Mouse (Mus musculus) bone marrow, adult 2 months (tissue): ENCODE measurements around the gene Rab3il1.

Experiments used
- CTCF ChIP-seq: fragments of 200-500 bp; IDR thresholded peaks from 2 replicates; pipeline ENCODE4 v1.5.1; 2011; ENCODE audit warnings: low read length, control low read depth; ENCODE audit not compliant: control insufficient read depth, insufficient read depth
- POLR2A ChIP-seq: fragments of 200-500 bp; IDR thresholded peaks from 2 replicates; pipeline ENCODE4 v1.6.1; 2011; ENCODE audit warnings: low read depth, mild to moderate bottlenecking, control low read depth, low read length, borderline replicate concordance; ENCODE audit not compliant: control insufficient read depth

GRCm38 (mm10) chr19:10029746-10030145 lies 28.3 kb downstream of the Rab3il1 start:
- TF ChIP-seq CTCF: no peak
- TF ChIP-seq POLR2A: no peak
